Mouse (Mus musculus) kidney, embryonic 15.5 days (tissue): Measurements from ENCODE around the gene Ccdc88c. TPM values are rescaled to one million over a fixed set of nuclear protein-coding genes. Genes with fewer than 3 reads are reported as not detected.

Experiments
- ATAC-seq: fragments of 200-750 bp; cut with Nextera tagmentation; replicated peaks from 2 replicates; pipeline ENCODE4 v1.8.0; 2017; ENCODE audit warnings: moderate TSS enrichment; ENCODE audit not compliant: low FRiP score
- H3K27ac ChIP-seq: fragments of 300-500 bp; sonication (generic); 2 replicates; pipeline ENCODE4 v1.5.1; 2015; ENCODE audit warnings: mild to moderate bottlenecking, inconsistent platforms
- H3K27me3 ChIP-seq: fragments of 300-500 bp; sonication (generic); 2 replicates; pipeline ENCODE4 v1.6.1; 2015; ENCODE audit warnings: inconsistent platforms
- H3K36me3 ChIP-seq: fragments of 300-500 bp; sonication (generic); 2 replicates; pipeline ENCODE4 v1.6.1; 2015; ENCODE audit warnings: inconsistent platforms
- H3K4me1 ChIP-seq: fragments of 300-500 bp; sonication (generic); 2 replicates; pipeline ENCODE4 v1.6.1; 2015; ENCODE audit warnings: inconsistent platforms
- H3K4me2 ChIP-seq: fragments of 300-500 bp; sonication (generic); 2 replicates; pipeline ENCODE4 v1.6.1; 2015; ENCODE audit warnings: moderate library complexity, mild to moderate bottlenecking, inconsistent platforms
- H3K4me3 ChIP-seq: fragments of 300-500 bp; sonication (generic); replicated peaks from 2 replicates; pipeline ENCODE4 v1.5.1; 2015; ENCODE audit warnings: mild to moderate bottlenecking, inconsistent platforms
- H3K9ac ChIP-seq: fragments of 300-500 bp; sonication (generic); 2 replicates; pipeline ENCODE4 v1.6.1; 2015; ENCODE audit warnings: mild to moderate bottlenecking, inconsistent platforms
- H3K9me3 ChIP-seq: fragments of 300-500 bp; sonication (generic); replicated peaks from 2 replicates; pipeline ENCODE4 v1.6.1; 2016; ENCODE audit warnings: inconsistent platforms
- WGBS: fragments of 180-500 bp; shearing (Covaris S2); methylation state at CpG from one replicate; pipeline ENCODE4 v1.1.7; 2015; ENCODE audit warnings: mixed read lengths; 5-methylcytosine and 5-hydroxymethylcytosine counted together
- polyA plus RNA-seq: library from polyadenylated mRNA; unstranded; fragments of >200 nt; fragmentation: Nextera tagmentation; extraction: Ambion mirVana; gene quantifications from 2 replicates; pipeline ENCODE4 v1.2.1, GENCODE M21; 2015

Gene Ccdc88c
- polyA plus RNA-seq, 1 experiment from 2014 or later, result 12.7 TPM

- Histone ChIP-seq H3K4me3 (no peak overlapping the region), H3K4me2 (no peak overlapping the region), H3K27ac (no peak overlapping the region), H3K9me3 (no peaks in the 10 kb centered on the region), H3K4me1 (peaks cover 88% of the 10 kb centered on the region), H3K9ac (no peak overlapping the region), H3K27me3 (no peaks in the 10 kb centered on the region), H3K36me3 (no peaks in the 10 kb centered on the region)
- no peak; the same call in 1 of the 2 replicates for ATAC-seq
- 58% methylated on average over 7 of the region's 7 CpGs for WGBS
Observed at GRCm38 (mm10) chr12:100992505-100992904, 36.4 kb downstream of the Ccdc88c start.

- no peaks in the 10 kb centered on the region for H3K27me3 ChIP-seq
- 68% methylated on average over 3 of the region's 3 CpGs for WGBS
- H3K36me3 ChIP-seq, result no peaks in the 10 kb centered on the region
- no peak overlapping the region for H3K9ac ChIP-seq
- peak overlapping the region; percentile 46; the same call in 1 of the 2 replicates for H3K27ac ChIP-seq
- ATAC-seq, result no peak
- H3K9me3 ChIP-seq, result no peaks in the 10 kb centered on the region
- H3K4me1 ChIP-seq, result peaks cover 74% of the 10 kb centered on the region
- H3K4me3 ChIP-seq, result no peak overlapping the region
- no peak overlapping the region for H3K4me2 ChIP-seq
Observed at GRCm38 (mm10) chr12:100991119-100991518, 37.7 kb downstream of the Ccdc88c start.

DNA sequence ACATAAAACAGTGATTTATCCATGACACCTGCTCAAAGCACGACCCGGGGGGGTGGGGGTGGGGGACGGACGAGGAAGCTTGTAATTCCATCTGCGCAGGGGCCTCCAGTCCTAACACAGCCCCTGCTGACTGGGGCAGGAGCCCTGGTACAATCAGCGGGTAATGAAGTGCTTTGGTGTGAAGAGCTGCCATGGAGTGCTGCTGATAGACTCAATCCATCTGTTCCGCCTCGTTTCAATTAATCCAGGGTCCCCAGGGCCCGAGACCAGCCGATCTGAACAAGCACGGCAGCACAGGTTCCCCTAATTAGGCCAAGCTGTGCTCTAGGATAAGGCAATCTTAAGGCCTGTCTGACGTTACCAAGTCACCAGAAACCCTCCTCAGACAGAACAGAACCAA lies 38.6 kb downstream of the Ccdc88c start:
- H3K36me3 ChIP-seq, result no peaks in the 10 kb centered on the region
- WGBS, result 15% methylated on average over 12 of the region's 12 CpGs
- no peak overlapping the region for H3K9ac ChIP-seq

GRCm38 (mm10) chr12:100989780-100990288 lies 39.0 kb downstream of the Ccdc88c start:
- peaks cover 66% of the 10 kb centered on the region for H3K4me1 ChIP-seq
- H3K4me2 ChIP-seq, result no peak overlapping the region
- H3K27me3 ChIP-seq, result no peaks in the 10 kb centered on the region
- no peaks in the 10 kb centered on the region for H3K9me3 ChIP-seq
- 42% methylated on average over 4 of the region's 4 CpGs for WGBS
- H3K4me3 ChIP-seq, result no peak overlapping the region
- peak; percentile 8; the same call in 1 of the 2 replicates for ATAC-seq
- peak overlapping the region; percentile 46; the same call in 1 of the 2 replicates for H3K27ac ChIP-seq
- no peak overlapping the region for H3K9ac ChIP-seq
- no peaks in the 10 kb centered on the region for H3K36me3 ChIP-seq

More for the DNA sequence above, 38.6 kb downstream of the Ccdc88c start:
- Histone ChIP-seq H3K4me1 (peaks cover 66% of the 10 kb centered on the region), H3K9me3 (no peaks in the 10 kb centered on the region), H3K27me3 (no peaks in the 10 kb centered on the region), H3K27ac (peak overlapping the region; percentile 46), H3K4me3 (no peak overlapping the region), H3K4me2 (no peak overlapping the region)
- ATAC-seq, result peak; percentile 54

DNA sequence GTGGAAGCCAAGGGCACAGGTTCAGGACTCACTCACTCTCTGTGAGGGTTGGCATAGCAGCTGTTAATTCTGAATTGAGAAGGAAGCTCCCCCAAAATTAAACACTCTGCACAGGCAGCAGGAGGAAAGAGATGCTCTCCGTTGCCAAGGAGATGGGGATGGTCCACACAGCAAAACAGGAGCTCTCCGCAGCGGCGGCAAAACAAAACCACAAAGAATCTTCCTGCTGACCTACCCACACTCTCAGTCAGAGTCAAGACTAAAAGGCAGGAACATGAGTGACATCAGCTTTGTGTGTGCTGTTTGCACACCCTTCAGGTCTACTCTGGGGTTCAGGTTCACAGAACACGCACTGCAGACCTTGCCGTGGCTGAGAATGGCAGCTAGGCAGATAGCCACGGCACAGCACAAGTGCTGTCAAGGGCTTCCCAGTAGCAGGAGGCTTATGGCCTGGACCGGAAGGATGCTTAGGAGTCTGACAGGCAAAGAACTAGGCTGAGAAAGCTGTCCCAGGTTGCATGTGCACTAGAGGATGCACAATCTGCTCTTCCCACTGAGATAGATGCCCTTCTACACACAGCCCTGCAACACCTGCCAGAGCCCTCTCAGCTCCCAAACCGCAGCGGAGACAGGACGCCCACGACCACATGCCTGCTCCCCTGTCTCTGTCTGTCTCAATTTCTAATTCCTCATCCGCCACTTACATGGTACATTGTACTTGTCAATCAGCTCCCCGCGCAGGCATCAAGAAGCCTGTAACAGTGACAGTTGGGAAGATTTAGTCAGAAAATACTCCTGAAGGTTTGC lies 40.3 kb downstream of the Ccdc88c start:
- Histone ChIP-seq H3K27ac (no peak overlapping the region), H3K9me3 (no peaks in the 10 kb centered on the region), H3K4me1 (peaks cover 52% of the 10 kb centered on the region), H3K4me3 (no peak overlapping the region), H3K9ac (no peak overlapping the region), H3K4me2 (no peak overlapping the region), H3K27me3 (no peaks in the 10 kb centered on the region), H3K36me3 (peaks cover 3% of the 10 kb centered on the region; the same call in 1 of the 2 replicates)
- WGBS, result 76% methylated on average over 15 of the region's 15 CpGs
- no peak for ATAC-seq

- no peaks in the 10 kb centered on the region for H3K9me3 ChIP-seq
- H3K27ac ChIP-seq, result no peak overlapping the region
- H3K4me2 ChIP-seq, result no peak overlapping the region
- no peak overlapping the region for H3K9ac ChIP-seq
- no peaks in the 10 kb centered on the region for H3K27me3 ChIP-seq
- ATAC-seq, result no peak
- H3K4me3 ChIP-seq, result no peak overlapping the region
- 75% methylated on average over 4 of the region's 4 CpGs for WGBS
- peaks cover 33% of the 10 kb centered on the region for H3K4me1 ChIP-seq
- peaks cover 6% of the 10 kb centered on the region; the same call in 1 of the 2 replicates for H3K36me3 ChIP-seq
Observed at GRCm38 (mm10) chr12:100986423-100986822, 42.4 kb downstream of the Ccdc88c start.

DNA sequence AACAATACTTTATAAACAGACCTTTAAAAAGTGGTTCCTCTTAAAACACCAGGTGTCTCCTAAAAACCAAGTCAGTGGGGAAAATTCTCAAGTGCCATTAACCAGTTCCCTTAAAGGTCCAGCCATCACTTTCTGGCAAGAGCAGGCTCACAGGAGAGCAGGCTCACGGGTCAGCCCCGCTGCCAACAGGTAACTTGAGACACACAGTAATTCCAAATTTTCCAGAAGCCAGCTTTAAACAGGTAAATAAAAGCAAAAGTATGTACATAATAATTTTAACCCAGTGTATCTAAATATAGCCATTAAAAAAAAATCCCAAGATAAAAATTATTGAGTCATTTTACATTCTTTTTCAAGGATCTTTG lies 43.1 kb downstream of the Ccdc88c start:
- Histone ChIP-seq H3K9ac (no peak overlapping the region), H3K27me3 (no peaks in the 10 kb centered on the region), H3K9me3 (no peaks in the 10 kb centered on the region), H3K4me3 (no peak overlapping the region), H3K27ac (no peak overlapping the region), H3K4me1 (peaks cover 29% of the 10 kb centered on the region), H3K36me3 (peaks cover 7% of the 10 kb centered on the region; the same call in 1 of the 2 replicates), H3K4me2 (no peak overlapping the region)
- no peak for ATAC-seq
- WGBS, result 48% methylated on average over 2 of the region's 2 CpGs

DNA sequence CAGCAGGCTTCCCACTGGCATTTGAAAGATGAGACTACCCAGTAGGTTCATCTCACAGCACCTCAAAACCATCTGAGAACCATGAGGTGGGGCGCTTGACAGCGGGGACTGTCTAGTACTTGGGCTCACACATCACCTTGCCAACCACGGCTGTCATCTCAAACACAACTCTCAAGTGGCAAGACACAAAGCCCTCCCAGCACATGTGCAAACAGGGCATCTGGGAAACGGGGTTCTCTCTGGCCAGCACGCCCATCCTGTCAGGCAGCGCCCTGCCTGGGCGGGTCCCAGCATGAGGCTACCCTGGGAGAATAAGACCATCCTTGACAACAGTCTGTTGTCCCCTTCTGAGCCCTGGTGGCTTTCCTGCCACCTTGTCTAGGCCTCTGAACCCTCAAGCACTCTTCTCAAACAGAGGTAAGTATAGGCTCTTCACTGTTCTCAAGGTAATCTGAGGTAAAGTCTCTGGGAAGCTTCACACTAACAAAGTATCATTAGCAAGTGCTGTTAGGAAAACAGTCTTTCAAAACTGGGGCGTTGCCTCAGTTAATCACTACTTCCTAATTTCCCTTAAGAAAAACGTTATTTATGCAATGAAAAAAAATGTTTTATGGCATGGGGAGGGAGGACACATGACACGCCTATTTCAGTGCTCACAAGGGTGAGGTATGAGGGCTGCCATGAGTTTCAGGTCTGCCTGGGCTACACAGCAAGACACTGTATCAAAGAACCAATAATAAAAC lies 43.6 kb downstream of the Ccdc88c start:
- Histone ChIP-seq H3K27me3 (no peaks in the 10 kb centered on the region), H3K9ac (no peak overlapping the region), H3K27ac (no peak overlapping the region), H3K36me3 (peaks cover 7% of the 10 kb centered on the region; the same call in 1 of the 2 replicates), H3K4me1 (peaks cover 28% of the 10 kb centered on the region), H3K9me3 (no peaks in the 10 kb centered on the region), H3K4me2 (no peak overlapping the region), H3K4me3 (no peak overlapping the region)
- ATAC-seq, result no peak
- 74% methylated on average over 10 of the region's 10 CpGs for WGBS

GRCm38 (mm10) chr12:100983565-100983964 lies 45.3 kb downstream of the Ccdc88c start:
- ATAC-seq, result no peak
- no peaks in the 10 kb centered on the region for H3K9me3 ChIP-seq
- H3K9ac ChIP-seq, result no peak overlapping the region
- no peak overlapping the region for H3K27ac ChIP-seq
- H3K36me3 ChIP-seq, result peaks cover 7% of the 10 kb centered on the region; the same call in 1 of the 2 replicates
- H3K27me3 ChIP-seq, result no peaks in the 10 kb centered on the region
- H3K4me1 ChIP-seq, result peaks cover 20% of the 10 kb centered on the region
- H3K4me3 ChIP-seq, result no peak overlapping the region
- H3K4me2 ChIP-seq, result no peak overlapping the region
- 89% methylated on average over 11 of the region's 11 CpGs for WGBS

DNA sequence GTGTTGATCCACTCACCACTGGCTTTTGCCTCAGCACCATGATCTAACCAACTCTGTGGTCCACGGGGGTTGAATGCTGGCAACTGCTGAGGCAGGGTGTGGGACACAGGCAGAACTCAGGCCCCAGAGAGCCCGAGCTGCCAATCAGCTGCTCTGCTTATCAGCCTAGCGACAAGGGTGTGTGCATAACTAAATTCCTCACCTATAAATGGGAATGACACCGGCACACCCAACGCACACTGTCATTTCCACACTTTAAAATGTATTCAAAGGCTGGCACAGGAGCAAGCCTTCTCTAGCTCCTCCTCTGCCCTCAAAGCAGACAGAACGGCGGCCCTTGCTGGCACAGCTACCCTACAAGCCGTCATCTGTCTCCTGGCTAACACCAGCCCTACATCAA lies 46.6 kb downstream of the Ccdc88c start:
- Histone ChIP-seq H3K27ac (no peak overlapping the region), H3K4me1 (peaks cover 20% of the 10 kb centered on the region), H3K36me3 (peaks cover 7% of the 10 kb centered on the region; the same call in 1 of the 2 replicates), H3K9me3 (no peaks in the 10 kb centered on the region), H3K4me2 (no peak overlapping the region), H3K9ac (no peak overlapping the region), H3K27me3 (no peaks in the 10 kb centered on the region), H3K4me3 (no peak overlapping the region)
- 77% methylated on average over 8 of the region's 8 CpGs for WGBS
- ATAC-seq, result no peak

- H3K27me3 ChIP-seq, result no peaks in the 10 kb centered on the region
- ATAC-seq, result 0 out of 2 replicates have a peak, but pooled peaks have one; percentile 31
- no peaks in the 10 kb centered on the region for H3K9me3 ChIP-seq
- H3K27ac ChIP-seq, result no peak overlapping the region
- peaks cover 10% of the 10 kb centered on the region; the same call in 1 of the 2 replicates for H3K36me3 ChIP-seq
- H3K4me2 ChIP-seq, result no peak overlapping the region
- no peak overlapping the region for H3K4me3 ChIP-seq
- WGBS, result 29% methylated on average over 9 of the region's 9 CpGs
- no peak overlapping the region for H3K9ac ChIP-seq
- peaks cover 20% of the 10 kb centered on the region for H3K4me1 ChIP-seq
Observed at GRCm38 (mm10) chr12:100980551-100981008, 48.3 kb downstream of the Ccdc88c start.

GRCm38 (mm10) chr12:100979616-100980015 lies 49.2 kb downstream of the Ccdc88c start:
- H3K36me3 ChIP-seq, result peaks cover 10% of the 10 kb centered on the region; the same call in 1 of the 2 replicates
- peaks cover 16% of the 10 kb centered on the region for H3K4me1 ChIP-seq
- no peak overlapping the region for H3K4me2 ChIP-seq
- WGBS, result 81% methylated on average over 5 of the region's 5 CpGs
- no peak overlapping the region for H3K4me3 ChIP-seq
- H3K9me3 ChIP-seq, result no peaks in the 10 kb centered on the region
- H3K27me3 ChIP-seq, result no peaks in the 10 kb centered on the region
- ATAC-seq, result no peak
- H3K27ac ChIP-seq, result no peak overlapping the region
- H3K9ac ChIP-seq, result no peak overlapping the region
